Mouse (Mus musculus) liver, postnatal 0 days (tissue): ENCODE data around the gene A630023A22Rik. TPM values are rescaled to one million over a fixed set of nuclear protein-coding genes. Genes with fewer than 3 reads are reported as not detected.

Experiments used
- ATAC-seq: fragments of 200-750 bp; cut with Nextera tagmentation; 2 replicates; pipeline ENCODE4 v1.8.0; 2017; ENCODE audit warnings: mild to moderate bottlenecking, moderate library complexity
- DNase-seq: peaks from one replicate; pipeline ENCODE4 v3.0.0-alpha.2; 2016
- H3K27ac ChIP-seq: fragments of 300-500 bp; sonication (generic); 2 replicates; pipeline ENCODE4 v1.5.1; 2014; ENCODE audit warnings: antibody characterized with exemption, moderate library complexity, mild to moderate bottlenecking, low read depth
- H3K27me3 ChIP-seq: fragments of 300-500 bp; sonication (generic); 2 replicates; pipeline ENCODE4 v1.6.1; 2014; ENCODE audit warnings: low read length, control low read depth, mixed read lengths; ENCODE audit not compliant: insufficient read depth
- H3K36me3 ChIP-seq: fragments of 300-500 bp; sonication (generic); replicated peaks from 2 replicates; pipeline ENCODE4 v1.6.1; 2014; ENCODE audit warnings: mild to moderate bottlenecking, control low read depth, low read length, moderate library complexity, mixed read lengths; ENCODE audit not compliant: insufficient read depth
- H3K4me1 ChIP-seq: fragments of 300-500 bp; sonication (generic); 2 replicates; pipeline ENCODE4 v1.6.1; 2014; ENCODE audit warnings: antibody characterized with exemption, mild to moderate bottlenecking, control low read depth; ENCODE audit not compliant: insufficient read depth
- H3K4me2 ChIP-seq: fragments of 300-500 bp; sonication (generic); 2 replicates; pipeline ENCODE4 v1.6.1; 2014; ENCODE audit warnings: low read depth, mild to moderate bottlenecking, low read length, moderate library complexity, mixed read lengths
- H3K4me3 ChIP-seq: fragments of 300-500 bp; sonication (generic); 2 replicates; pipeline ENCODE4 v1.5.1; 2014; ENCODE audit warnings: low read depth, low read length
- H3K9ac ChIP-seq: fragments of 300-500 bp; sonication (generic); replicated peaks from 2 replicates; pipeline ENCODE4 v1.6.1; 2014; ENCODE audit warnings: mild to moderate bottlenecking, moderate library complexity
- H3K9me3 ChIP-seq: fragments of 300-500 bp; sonication (generic); 2 replicates; pipeline ENCODE4 v1.6.1; 2016; ENCODE audit warnings: mild to moderate bottlenecking, control low read depth, low read length, mixed read lengths
- CTCF ChIP-seq: sonication (generic); IDR thresholded peaks from 2 replicates; pipeline ENCODE4 v1.5.1; 2016; ENCODE audit warnings: antibody characterized with exemption, low read depth
- EP300 ChIP-seq: IDR thresholded peaks from 2 replicates; pipeline ENCODE4 v1.6.1; 2016; ENCODE audit warnings: antibody characterized with exemption, low read depth, mild to moderate bottlenecking
- WGBS: fragments of 180-500 bp; shearing (Covaris S2); extraction: QIAGEN DNeasy Blood & Tissue Kit; methylation state at CpG from one replicate; pipeline ENCODE4 v1.1.7; 2014; ENCODE audit not compliant: insufficient replicate concordance; 5-methylcytosine and 5-hydroxymethylcytosine counted together
- polyA plus RNA-seq: library from polyadenylated mRNA; unstranded; fragments of >200 nt; fragmentation: Nextera tagmentation; extraction: Ambion mirVana; gene quantifications from 2 replicates; pipeline ENCODE4 v1.2.1, GENCODE M21; 2015

Gene A630023A22Rik
- polyA plus RNA-seq, 1 experiment from 2014 or later: not detected

DNA sequence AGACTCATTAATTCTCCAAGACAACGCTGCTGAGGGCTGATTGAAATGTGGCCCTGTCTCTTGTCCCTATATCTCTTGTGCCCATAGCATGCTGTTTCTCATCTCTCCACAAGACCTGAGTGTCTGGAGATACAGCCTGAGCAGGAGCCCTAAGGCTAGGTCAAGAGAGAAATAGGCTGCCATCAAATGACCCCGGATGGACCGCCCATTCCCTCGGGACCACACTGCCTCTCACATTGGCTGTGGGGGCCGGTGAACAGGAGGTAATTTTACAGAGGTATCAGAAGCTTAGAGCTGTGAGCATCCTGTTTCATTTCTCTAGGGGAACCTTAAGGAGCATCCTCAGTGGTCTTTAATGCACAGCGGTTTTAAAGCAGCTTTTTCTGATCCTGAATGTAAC, 28.7 kb upstream of the A630023A22Rik start:
- Histone ChIP-seq H3K36me3 (no peaks in the 10 kb centered on the region), H3K27ac (no peak overlapping the region), H3K9ac (no peak overlapping the region), H3K27me3 (no peaks in the 10 kb centered on the region), H3K4me1 (no peaks in the 10 kb centered on the region), H3K4me2 (no peak overlapping the region), H3K9me3 (no peaks in the 10 kb centered on the region), H3K4me3 (no peak overlapping the region)
- 71% methylated on average over 6 of the region's 6 CpGs for WGBS
- DNase-seq: no peak
- no peak for ATAC-seq
- TF ChIP-seq EP300 (no peak), CTCF (no peak)

DNA sequence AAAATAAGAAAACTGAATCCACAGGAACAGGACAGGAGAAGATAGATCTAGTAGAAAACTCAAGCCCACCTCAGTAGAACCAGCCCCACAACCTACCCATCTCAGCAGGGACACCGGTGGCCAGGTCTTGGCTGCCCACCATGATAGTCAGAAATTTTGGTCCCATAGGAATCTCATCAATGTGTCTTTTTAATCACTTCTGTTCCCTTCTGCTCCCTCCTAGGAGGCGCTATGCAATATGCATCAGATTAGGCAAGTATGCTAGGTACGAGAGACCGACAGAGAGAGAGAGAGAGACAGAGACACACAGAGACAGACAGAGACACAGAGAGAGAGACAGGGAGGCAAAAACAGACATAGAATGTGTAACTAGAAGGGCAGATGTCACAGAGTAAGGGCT, 19.1 kb upstream of the A630023A22Rik start:
- no peak overlapping the region for H3K4me3 ChIP-seq
- no peaks in the 10 kb centered on the region for H3K9me3 ChIP-seq

DNA sequence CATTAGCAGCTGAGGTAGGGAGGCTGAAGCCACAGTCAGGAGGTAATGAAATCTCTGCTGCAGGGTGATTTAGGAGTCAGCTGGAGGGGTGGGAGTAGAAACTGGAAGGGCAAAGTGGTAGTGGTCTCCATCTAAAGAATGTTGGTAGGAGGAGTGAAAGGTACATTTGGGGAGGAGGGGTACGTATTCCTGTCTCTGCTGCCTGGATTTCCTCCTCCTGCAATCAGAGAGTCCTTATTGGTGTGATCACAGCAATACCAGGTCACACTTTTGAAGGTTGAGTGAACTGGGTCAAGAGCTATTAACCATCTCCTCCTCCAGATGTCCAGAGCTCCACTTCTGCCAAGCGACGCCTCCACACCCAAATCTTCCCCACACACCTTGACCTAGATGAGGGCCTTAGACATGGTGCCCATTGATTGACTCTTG, 18.4 kb upstream of the A630023A22Rik start:
- H3K27ac ChIP-seq: no peak overlapping the region
- H3K9me3 ChIP-seq: no peaks in the 10 kb centered on the region
- H3K4me3 ChIP-seq: no peak overlapping the region
- H3K36me3 ChIP-seq: no peaks in the 10 kb centered on the region
- no peak for TF ChIP-seq EP300
- TF ChIP-seq CTCF: no peak
- no peaks in the 10 kb centered on the region for H3K4me1 ChIP-seq
- no peak overlapping the region for H3K9ac ChIP-seq
- 90% methylated on average over 3 of the region's 3 CpGs for WGBS
- DNase-seq: no peak
- no peaks in the 10 kb centered on the region for H3K27me3 ChIP-seq
- ATAC-seq: no peak
- no peak overlapping the region for H3K4me2 ChIP-seq

More for the DNA sequence above, 19.1 kb upstream of the A630023A22Rik start:
- Histone ChIP-seq H3K27ac (no peak overlapping the region), H3K4me2 (no peak overlapping the region), H3K27me3 (no peaks in the 10 kb centered on the region), H3K4me1 (no peaks in the 10 kb centered on the region), H3K36me3 (no peaks in the 10 kb centered on the region), H3K9ac (no peak overlapping the region)
- ATAC-seq: no peak
- no peak for TF ChIP-seq EP300
- TF ChIP-seq CTCF: no peak
- 76% methylated on average over 4 of the region's 4 CpGs for WGBS
- DNase-seq: no peak

DNA sequence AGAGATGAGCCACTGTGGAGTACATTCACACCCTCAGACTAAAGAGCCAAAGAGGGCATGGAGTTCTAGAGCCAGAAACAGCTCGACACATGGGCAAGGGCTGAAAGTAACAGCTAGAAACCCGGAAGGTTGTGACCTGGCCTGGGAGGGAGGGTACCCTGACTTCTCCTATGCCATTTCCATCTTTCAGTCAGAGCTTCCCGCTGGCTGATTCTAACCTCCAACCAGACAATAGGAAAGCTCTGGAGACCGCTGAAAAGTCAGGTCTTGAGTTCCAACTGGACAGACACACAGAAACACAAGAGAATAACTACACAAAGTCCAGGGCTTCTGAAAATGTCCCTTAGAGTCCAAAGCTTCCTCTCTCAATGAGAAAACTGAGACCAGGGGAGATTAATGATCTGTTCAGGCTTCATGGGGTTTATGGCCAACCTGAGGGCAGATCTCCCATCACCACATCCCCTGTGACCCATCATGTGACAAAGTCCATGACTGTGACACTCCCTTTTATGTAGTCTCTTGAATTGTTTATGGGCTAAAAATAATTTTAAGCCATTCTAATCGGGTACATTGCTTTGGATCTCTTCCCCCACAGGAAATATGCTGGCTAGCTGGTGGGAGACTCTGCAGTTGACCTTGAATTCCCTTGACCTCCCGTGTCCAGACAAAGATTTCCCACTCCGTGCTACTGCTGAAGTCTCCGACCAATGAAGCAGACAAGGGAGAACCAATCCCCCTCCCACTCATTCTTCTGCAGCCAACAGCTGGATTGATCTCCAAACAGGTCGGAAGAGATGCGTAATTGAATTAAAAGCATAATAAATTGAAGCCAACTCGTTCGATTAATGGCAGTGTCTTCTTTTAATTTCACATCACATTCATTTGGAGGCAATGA, 17.7 kb upstream of the A630023A22Rik start:
- no peak overlapping the region for H3K27ac ChIP-seq
- H3K9me3 ChIP-seq: no peaks in the 10 kb centered on the region
- WGBS: 68% methylated on average over 12 of the region's 12 CpGs
- H3K36me3 ChIP-seq: no peaks in the 10 kb centered on the region
- TF ChIP-seq CTCF (no peak), EP300 (no peak)
- H3K4me2 ChIP-seq: no peak overlapping the region
- H3K4me3 ChIP-seq: no peak overlapping the region
- DNase-seq: no peak
- H3K27me3 ChIP-seq: no peaks in the 10 kb centered on the region
- no peak for ATAC-seq
- no peaks in the 10 kb centered on the region for H3K4me1 ChIP-seq
- no peak overlapping the region for H3K9ac ChIP-seq

DNA sequence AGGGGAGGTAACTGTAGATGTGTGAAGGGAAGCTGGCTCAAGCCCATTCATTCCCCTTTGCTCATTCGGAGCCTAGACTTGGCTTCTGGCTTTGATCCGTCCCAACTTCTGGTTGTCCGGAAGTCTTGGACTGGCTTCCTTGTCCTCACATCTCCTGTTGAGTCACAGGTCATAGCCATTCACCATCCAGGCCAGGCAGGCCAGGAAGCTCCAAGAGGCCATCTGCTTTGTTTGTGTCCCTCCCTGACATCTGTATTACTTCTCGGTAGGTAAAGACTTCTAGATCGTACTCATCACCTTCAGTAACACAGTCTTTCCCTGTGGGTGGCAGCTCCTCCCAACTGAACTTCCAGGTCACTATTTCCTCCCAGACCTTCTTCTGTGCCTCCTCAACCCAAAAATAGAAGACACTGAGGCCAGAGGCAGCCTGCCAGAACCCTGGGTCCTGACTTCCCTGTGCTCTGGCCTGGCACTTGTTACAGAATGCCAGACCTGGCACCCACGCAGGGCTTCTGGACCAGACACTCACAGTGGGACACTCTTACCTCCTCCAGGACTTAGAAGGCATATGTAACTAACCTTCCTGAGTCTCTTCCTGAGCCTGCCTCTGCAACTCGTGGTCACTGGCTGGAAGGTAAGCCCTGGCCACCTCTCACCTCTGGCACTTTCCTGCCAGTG, 16.6 kb upstream of the A630023A22Rik start:
- no peak overlapping the region for H3K27ac ChIP-seq
- WGBS: 63% methylated on average over 7 of the region's 7 CpGs
- ATAC-seq (no peak), DNase-seq (no peak)
- no peaks in the 10 kb centered on the region for H3K9me3 ChIP-seq
- H3K9ac ChIP-seq: no peak overlapping the region
- no peaks in the 10 kb centered on the region for H3K27me3 ChIP-seq
- no peak for TF ChIP-seq CTCF
- no peak for TF ChIP-seq EP300
- H3K4me1 ChIP-seq: no peaks in the 10 kb centered on the region
- no peak overlapping the region for H3K4me3 ChIP-seq
- H3K4me2 ChIP-seq: no peak overlapping the region
- H3K36me3 ChIP-seq: no peaks in the 10 kb centered on the region

DNA sequence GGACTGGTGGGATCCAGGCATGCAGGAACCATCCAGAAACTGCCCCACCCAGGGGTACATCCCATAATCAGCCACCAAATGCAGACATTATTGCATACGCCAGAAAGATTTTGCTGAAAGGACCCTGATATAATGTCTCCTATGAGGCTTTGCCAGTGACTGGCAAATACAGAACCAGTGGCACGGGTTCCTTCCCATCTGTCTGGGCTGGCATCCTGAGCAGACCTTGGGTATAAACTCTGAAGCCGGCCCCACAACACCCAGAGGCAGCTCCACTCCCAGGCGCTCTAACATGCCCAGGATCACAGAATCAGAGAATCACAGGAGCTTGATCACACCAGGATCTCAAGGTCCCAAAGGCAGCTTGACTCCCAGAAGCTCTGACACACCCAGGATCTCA, 11.8 kb upstream of the A630023A22Rik start:
- ATAC-seq: no peak
- no peak overlapping the region for H3K4me3 ChIP-seq
- WGBS: 81% methylated on average over 4 of the region's 4 CpGs

More for the DNA sequence above, 11.8 kb upstream of the A630023A22Rik start:
- H3K27me3 ChIP-seq: no peaks in the 10 kb centered on the region
- no peak overlapping the region for H3K9ac ChIP-seq
- no peak for DNase-seq
- H3K27ac ChIP-seq: no peak overlapping the region
- no peaks in the 10 kb centered on the region for H3K36me3 ChIP-seq
- no peaks in the 10 kb centered on the region for H3K9me3 ChIP-seq
- no peak overlapping the region for H3K4me2 ChIP-seq
- H3K4me1 ChIP-seq: no peaks in the 10 kb centered on the region
- TF ChIP-seq CTCF: no peak
- no peak for TF ChIP-seq EP300
